Mouse (Mus musculus) CD8-positive naive resting alpha-beta T cell, adult 2 months (primary cell): ENCODE results near the gene Xcr1.

ENCODE experiments used
- DNase-seq, 2 experiments: peaks; one replicate each; pipeline ENCODE4 v3.0.0; 2022; ENCODE audit warnings: low read depth in 2 of 2, low spot score in 2 of 2

Gene Xcr1

GRCm38 (mm10) chr9:123815444-123815843 lies 46.4 kb downstream of the Xcr1 start:
- no peak for DNase-seq

GRCm38 (mm10) chr9:123814821-123815220 lies 47.0 kb downstream of the Xcr1 start:
- DNase-seq = no peak

GRCm38 (mm10) chr9:123814326-123814725 lies 47.5 kb downstream of the Xcr1 start:
- peak; percentile 66 to 77 for DNase-seq

- DNase-seq = no peak
These were observed 50.0 kb downstream of the Xcr1 start for GRCm38 (mm10) chr9:123811831-123812230.

- no peak for DNase-seq
These were observed 53.2 kb downstream of the Xcr1 start for GRCm38 (mm10) chr9:123808583-123808982.

- peak; percentile 61 to 64 for DNase-seq
These were observed 55.6 kb downstream of the Xcr1 start, which contains the start of gene Cxcr6 for GRCm38 (mm10) chr9:123806267-123806666. Cxcr6 (plus strand) TSS chr9:123806475.

GRCm38 (mm10) chr9:123805241-123805640 lies 56.6 kb downstream of the Xcr1 start:
- DNase-seq = no peak

GRCm38 (mm10) chr9:123802896-123803295 lies 58.9 kb downstream of the Xcr1 start:
- no peak for DNase-seq

GRCm38 (mm10) chr9:123802421-123802820 lies 59.4 kb downstream of the Xcr1 start:
- DNase-seq = no peak
